Mouse (Mus musculus) lung, postnatal 0 days (tissue): ENCODE measurements around the gene Glrp1. TPM values are rescaled to one million over a fixed set of nuclear protein-coding genes. Genes with fewer than 3 reads are reported as not detected.

Experiments used
- ATAC-seq: fragments of 200-750 bp; cut with Nextera tagmentation; 2 replicates; pipeline ENCODE4 v1.8.0; 2017; ENCODE audit warnings: moderate library complexity
- DNase-seq: peaks from one replicate; pipeline ENCODE4 v3.0.0-alpha.2; 2016; ENCODE audit warnings: low spot score
- H3K27ac ChIP-seq: fragments of 300-500 bp; sonication (generic); 2 replicates; pipeline ENCODE4 v1.5.1; 2014; ENCODE audit warnings: antibody characterized with exemption, mild to moderate bottlenecking, low read length, mixed read lengths
- H3K27me3 ChIP-seq: fragments of 300-500 bp; sonication (generic); replicated peaks from 2 replicates; pipeline ENCODE4 v1.6.1; 2014; ENCODE audit warnings: low read length, mixed read lengths; ENCODE audit not compliant: insufficient read depth
- H3K36me3 ChIP-seq: fragments of 300-500 bp; sonication (generic); 2 replicates; pipeline ENCODE4 v1.6.1; 2014; ENCODE audit warnings: low read length, mixed read lengths; ENCODE audit not compliant: insufficient read depth
- H3K4me1 ChIP-seq: fragments of 300-500 bp; sonication (generic); 2 replicates; pipeline ENCODE4 v1.6.1; 2014; ENCODE audit warnings: antibody characterized with exemption, low read depth, low read length, mixed read lengths; ENCODE audit not compliant: insufficient read depth
- H3K4me2 ChIP-seq: fragments of 300-500 bp; sonication (generic); replicated peaks from 2 replicates; pipeline ENCODE4 v1.6.1; 2014; ENCODE audit warnings: low read depth, mild to moderate bottlenecking, low read length, moderate library complexity, mixed read lengths
- H3K4me3 ChIP-seq: fragments of 300-500 bp; sonication (generic); 2 replicates; pipeline ENCODE4 v1.5.1; 2014; ENCODE audit warnings: low read depth, low read length
- H3K9ac ChIP-seq: fragments of 300-500 bp; sonication (generic); replicated peaks from 2 replicates; pipeline ENCODE4 v1.6.1; 2014; ENCODE audit warnings: low read depth, mild to moderate bottlenecking
- H3K9me3 ChIP-seq: fragments of 300-500 bp; sonication (generic); 2 replicates; pipeline ENCODE4 v1.6.1; 2016; ENCODE audit warnings: low read length, mixed read lengths
- CTCF ChIP-seq: IDR thresholded peaks from 2 replicates; pipeline ENCODE4 v1.5.1; 2016; ENCODE audit warnings: antibody characterized with exemption, mild to moderate bottlenecking
- EP300 ChIP-seq: IDR thresholded peaks from 2 replicates; pipeline ENCODE4 v1.6.1; 2016; ENCODE audit warnings: antibody characterized with exemption, mild to moderate bottlenecking, control low read depth
- WGBS: fragments of 180-500 bp; shearing (Covaris S2); extraction: QIAGEN DNeasy Blood & Tissue Kit; methylation state at CpG from one replicate; pipeline ENCODE4 v1.1.7; 2014; 5-methylcytosine and 5-hydroxymethylcytosine counted together
- polyA plus RNA-seq: library from polyadenylated mRNA; unstranded; fragments of >200 nt; fragmentation: Nextera tagmentation; extraction: Ambion mirVana; gene quantifications from 2 replicates; pipeline ENCODE4 v1.2.1, GENCODE M21; 2015

The Glrp1 gene
- polyA plus RNA-seq, 1 experiment from 2014 or later: 0.06 TPM

GRCm38 (mm10) chr1:88454703-88455102 is 55.2 kb downstream of the Glrp1 start:
- no peak overlapping the region for H3K4me2 ChIP-seq
- H3K27ac ChIP-seq: peak overlapping the region; percentile 57; the same call in 1 of the 2 replicates
- no peak overlapping the region for H3K9ac ChIP-seq
- ATAC-seq (peak; percentile 57; the same call in 1 of the 2 replicates), DNase-seq (peak; percentile 66)
- no peaks in the 10 kb centered on the region for H3K27me3 ChIP-seq
- no peak overlapping the region for H3K4me3 ChIP-seq
- no peaks in the 10 kb centered on the region for H3K36me3 ChIP-seq
- H3K4me1 ChIP-seq: no peaks in the 10 kb centered on the region
- 18% methylated on average over 3 of the region's 3 CpGs for WGBS
- TF ChIP-seq EP300 (no peak), CTCF (0 out of 2 replicates have a peak, but pooled peaks have one; percentile 5)
- H3K9me3 ChIP-seq: no peaks in the 10 kb centered on the region

GRCm38 (mm10) chr1:88452198-88452597 is 57.7 kb downstream of the Glrp1 start:
- no peak overlapping the region for H3K9ac ChIP-seq
- no peak for ATAC-seq
- no peak overlapping the region for H3K4me2 ChIP-seq
- H3K36me3 ChIP-seq: no peaks in the 10 kb centered on the region
- no peaks in the 10 kb centered on the region for H3K27me3 ChIP-seq
- no peak overlapping the region for H3K4me3 ChIP-seq
- TF ChIP-seq EP300: no peak
- no peak for TF ChIP-seq CTCF
- no peak for DNase-seq
- 80% methylated on average over 6 of the region's 6 CpGs for whole genome bisulfite sequencing
- no peak overlapping the region for H3K27ac ChIP-seq
- no peaks in the 10 kb centered on the region for H3K4me1 ChIP-seq
- H3K9me3 ChIP-seq: no peaks in the 10 kb centered on the region

GRCm38 (mm10) chr1:88450668-88451067 is 59.2 kb downstream of the Glrp1 start:
- Histone ChIP-seq H3K4me3 (no peak overlapping the region), H3K36me3 (no peaks in the 10 kb centered on the region), H3K27ac (no peak overlapping the region), H3K9me3 (no peaks in the 10 kb centered on the region), H3K27me3 (no peaks in the 10 kb centered on the region), H3K9ac (no peak overlapping the region), H3K4me1 (no peaks in the 10 kb centered on the region), H3K4me2 (no peak overlapping the region)
- ATAC-seq: no peak
- 79% methylated on average over 4 of the region's 4 CpGs for WGBS
- TF ChIP-seq EP300 (no peak), CTCF (no peak)
- no peak for DNase-seq

Other genes with a start within 250 kb of the Glrp1 start
- 21.9 and 26.0 TPM in 2 replicates for gene Hjurp, start 232.4 kb downstream of the Glrp1 start, polyA plus RNA-seq
- gene Trpm8, start 232.4 kb downstream of the Glrp1 start, polyA plus RNA-seq: 0.05 TPM in 1 of 2 replicates, not detected in the other
- gene Spp2, start 103.1 kb downstream of the Glrp1 start, polyA plus RNA-seq: not detected in 2 replicates
- 24.9 and 28.1 TPM in 2 replicates for gene Arl4c, start 192.2 kb upstream of the Glrp1 start, polyA plus RNA-seq